Mouse (Mus musculus): ENCODE results near the gene Spi1. TPM values are rescaled to one million over a fixed set of nuclear protein-coding genes. Genes with fewer than 3 reads are reported as not detected.

Spi1 gene
- polyA plus RNA-seq, 1 experiment from 2014 or later: 3.3 TPM

DNA sequence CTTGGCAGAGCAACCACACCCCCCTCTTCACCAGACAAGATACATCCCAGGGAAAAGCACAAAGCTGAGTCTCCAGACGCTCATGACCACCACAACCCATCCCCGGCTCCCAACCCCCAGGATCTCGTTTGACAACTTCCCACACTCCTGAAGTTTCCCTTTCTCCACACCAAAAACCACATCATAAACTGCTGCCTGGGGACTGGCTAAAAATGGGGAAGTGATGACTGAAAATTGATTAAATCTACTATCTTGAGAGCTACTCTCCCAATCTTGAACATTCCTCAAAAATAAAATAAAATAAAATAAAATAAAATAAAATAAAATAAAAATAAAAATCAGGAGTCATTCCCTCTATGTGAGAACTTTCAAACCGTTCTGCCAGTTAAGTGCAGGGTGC is 80.8 kb downstream of the Spi1 start:
- Histone ChIP-seq H3K9me3 (no peaks in the 10 kb centered on the region), H3K27ac (replicated peaks) (no peak overlapping the region), H3K4me1 (no peaks in the 10 kb centered on the region), H3K4me2 (replicated peaks) (no peak overlapping the region), H3K9ac (replicated peaks) (no peak overlapping the region), H3K27me3 (no peaks in the 10 kb centered on the region), H3K4me3 (no peak overlapping the region), H3K36me3 (peaks cover 91% of the 10 kb centered on the region)
- WGBS: 88% methylated on average over 4 of the region's 4 CpGs
- no peak for ATAC-seq (ENCODE audit: low FRiP score, low read depth)

DNA sequence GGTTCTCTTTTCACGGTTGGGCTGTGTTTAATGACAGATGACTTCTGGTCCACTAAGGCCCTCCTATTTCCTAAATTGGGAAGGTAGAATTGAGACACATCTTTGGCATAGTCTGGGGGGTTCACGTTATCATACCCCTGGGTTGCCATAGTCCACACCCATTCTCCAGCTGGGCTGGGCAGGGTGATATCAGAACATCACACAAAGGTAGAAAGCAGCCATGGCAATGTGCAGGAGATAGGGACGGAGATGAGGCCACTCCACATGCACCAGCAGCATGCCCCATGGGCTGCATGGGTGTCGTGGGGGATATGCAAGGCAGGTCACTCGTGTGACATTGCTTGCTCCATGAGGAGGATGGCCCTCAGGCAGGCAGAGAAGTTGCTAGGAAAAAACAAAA is 81.3 kb downstream of the Spi1 start:
- Histone ChIP-seq H3K4me2 (replicated peaks) (no peak overlapping the region), H3K27me3 (no peaks in the 10 kb centered on the region), H3K36me3 (peaks cover 90% of the 10 kb centered on the region), H3K9me3 (no peaks in the 10 kb centered on the region), H3K9ac (replicated peaks) (no peak overlapping the region), H3K4me3 (no peak overlapping the region), H3K4me1 (no peaks in the 10 kb centered on the region), H3K27ac (replicated peaks) (no peak overlapping the region)
- 92% methylated on average over 5 of the region's 5 CpGs for WGBS
- ATAC-seq (ENCODE audit: low FRiP score, low read depth): no peak

DNA sequence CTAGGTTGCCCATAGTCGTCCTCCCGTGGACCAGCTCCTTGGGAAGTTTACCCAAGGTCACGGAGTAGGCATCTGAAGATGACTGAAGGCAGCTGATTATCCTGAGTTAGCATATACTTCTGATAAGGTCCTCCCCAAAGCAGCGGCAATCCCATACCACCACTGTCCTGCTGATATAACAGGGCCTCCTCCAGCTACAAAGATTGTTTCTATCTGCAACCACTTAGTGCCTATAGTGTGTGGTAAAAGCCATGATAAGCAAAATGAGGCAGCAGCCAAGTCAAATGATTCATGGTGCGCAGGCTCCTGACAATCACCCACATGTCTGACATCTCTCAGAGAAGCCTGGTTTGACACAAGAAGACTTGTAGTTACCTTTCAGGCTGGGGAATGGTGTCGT is 82.8 kb downstream of the Spi1 start:
- no peaks in the 10 kb centered on the region for H3K27me3 ChIP-seq
- H3K4me1 ChIP-seq: no peaks in the 10 kb centered on the region
- ATAC-seq (ENCODE audit: low FRiP score, low read depth): no peak
- H3K4me3 ChIP-seq: no peak overlapping the region
- no peak overlapping the region for H3K27ac ChIP-seq (replicated peaks)
- H3K9me3 ChIP-seq: no peaks in the 10 kb centered on the region
- WGBS: 96% methylated on average over 6 of the region's 6 CpGs
- no peak overlapping the region for H3K9ac ChIP-seq (replicated peaks)
- peaks cover 91% of the 10 kb centered on the region for H3K36me3 ChIP-seq
- no peak overlapping the region for H3K4me2 ChIP-seq (replicated peaks)

Other genes starting within 250 kb of the Spi1 start
- 207 and 209 TPM in 2 replicates for gene Mtch2, start 235.2 kb upstream of the Spi1 start, polyA plus RNA-seq (2016; fragmentation: Nextera tagmentation; extraction: Ambion mirVana)
- gene C1qtnf4, start 196.5 kb upstream of the Spi1 start, polyA plus RNA-seq (2016; fragmentation: Nextera tagmentation; extraction: Ambion mirVana): 29.2 and 32.9 TPM in 2 replicates
- 53.5 and 54.5 TPM in 2 replicates for gene Kbtbd4, start 177.7 kb upstream of the Spi1 start, polyA plus RNA-seq (2016; fragmentation: Nextera tagmentation; extraction: Ambion mirVana)
- gene Ndufs3, start 177.6 kb upstream of the Spi1 start, polyA plus RNA-seq (2016; fragmentation: Nextera tagmentation; extraction: Ambion mirVana): 187 and 196 TPM in 2 replicates
- gene Celf1, start 142.0 kb upstream of the Spi1 start, polyA plus RNA-seq (2016; fragmentation: Nextera tagmentation; extraction: Ambion mirVana): 167 and 178 TPM in 2 replicates
- 0.94 and 1.4 TPM in 2 replicates for gene Rapsn, start 46.8 kb upstream of the Spi1 start, polyA plus RNA-seq (2016; fragmentation: Nextera tagmentation; extraction: Ambion mirVana)
- gene Psmc3, start 28.4 kb upstream of the Spi1 start, polyA plus RNA-seq (2016; fragmentation: Nextera tagmentation; extraction: Ambion mirVana): 283 and 291 TPM in 2 replicates
- 29.4 and 30.8 TPM in 2 replicates for gene Slc39a13, start 12.0 kb upstream of the Spi1 start, polyA plus RNA-seq (2016; fragmentation: Nextera tagmentation; extraction: Ambion mirVana)
- gene Mybpc3, start 35.8 kb downstream of the Spi1 start, polyA plus RNA-seq (2016; fragmentation: Nextera tagmentation; extraction: Ambion mirVana): 0.16 and 0.32 TPM in 2 replicates
- 42.5 and 45.9 TPM in 2 replicates for gene Madd, start 101.4 kb downstream of the Spi1 start, polyA plus RNA-seq (2016; fragmentation: Nextera tagmentation; extraction: Ambion mirVana)
- 1.0 and 1.9 TPM in 2 replicates for gene Nr1h3, start 120.4 kb downstream of the Spi1 start, polyA plus RNA-seq (2016; fragmentation: Nextera tagmentation; extraction: Ambion mirVana)
- 37.7 and 38.4 TPM in 2 replicates for gene Acp2, start 120.5 kb downstream of the Spi1 start, polyA plus RNA-seq (2016; fragmentation: Nextera tagmentation; extraction: Ambion mirVana)
- 9.0 and 10.4 TPM in 2 replicates for gene Ddb2, start 154.6 kb downstream of the Spi1 start, polyA plus RNA-seq (2016; fragmentation: Nextera tagmentation; extraction: Ambion mirVana)
- 29.1 and 31.0 TPM in 2 replicates for gene Pacsin3, start 173.6 kb downstream of the Spi1 start, polyA plus RNA-seq (2016; fragmentation: Nextera tagmentation; extraction: Ambion mirVana)
- gene Arfgap2, start 182.6 kb downstream of the Spi1 start, polyA plus RNA-seq (2016; fragmentation: Nextera tagmentation; extraction: Ambion mirVana): 88.6 and 92.2 TPM in 2 replicates

Measured in midbrain, embryonic 12.5 days (tissue).